Mouse (Mus musculus): Measurements from ENCODE around the gene Ccdc93. TPM values are rescaled to one million over a fixed set of nuclear protein-coding genes. Genes with fewer than 3 reads are reported as not detected.
A peak's percentile ranks its signal among the peaks of the same experiment; 100 is the strongest.

Gene Ccdc93
- polyA plus RNA-seq, 1 experiment = 10.2 TPM

DNA sequence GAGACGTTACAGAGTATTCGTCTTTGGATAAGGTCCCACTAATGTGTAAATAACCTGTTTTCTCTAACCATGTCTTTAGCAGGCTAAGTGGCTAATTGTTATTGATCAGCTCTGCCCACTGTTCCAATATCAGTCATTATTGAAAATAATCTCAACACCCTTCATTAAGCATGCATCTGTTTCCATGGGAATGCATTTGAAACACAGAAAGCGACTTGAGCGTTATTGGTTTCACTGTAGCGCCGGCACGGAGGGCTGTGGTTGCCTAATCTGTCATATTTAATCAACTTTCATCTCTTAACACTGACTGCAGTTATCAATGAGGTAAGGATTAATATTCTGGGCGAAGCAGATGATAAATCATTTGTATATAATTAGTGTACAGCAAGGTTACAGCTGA, 40.0 kb upstream of the Ccdc93 start:
- TF ChIP-seq CTCF (conservative IDR thresholded peaks at IDR 0.05; ENCODE audit: insufficient read depth, insufficient read length, low read depth, low read length) (no peak), POLR2A (IDR thresholded peaks at IDR 0.05; ENCODE audit: low read depth, low read length) (no peak)
- no peaks in the 10 kb centered on the region for H3K36me3 ChIP-seq (ENCODE audit: control insufficient read depth, insufficient read depth, low read length)
- DNase-seq = no peak
- no peak overlapping the region for H3K27ac ChIP-seq (ENCODE audit: insufficient read depth, low read depth, low read length)
- 74% methylated on average over 8 of the region's 8 CpGs for WGBS
- H3K27me3 ChIP-seq (replicated peaks; ENCODE audit: control insufficient read depth, insufficient read depth, low read length) = peaks cover 1% of the 10 kb centered on the region; the same call in 1 of the 2 replicates
- H3K4me3 ChIP-seq (ENCODE audit: insufficient read depth, low read depth, low read length) = no peak overlapping the region
- H3K4me1 ChIP-seq (ENCODE audit: control insufficient read depth, insufficient read depth, low read length) = no peaks in the 10 kb centered on the region

DNA sequence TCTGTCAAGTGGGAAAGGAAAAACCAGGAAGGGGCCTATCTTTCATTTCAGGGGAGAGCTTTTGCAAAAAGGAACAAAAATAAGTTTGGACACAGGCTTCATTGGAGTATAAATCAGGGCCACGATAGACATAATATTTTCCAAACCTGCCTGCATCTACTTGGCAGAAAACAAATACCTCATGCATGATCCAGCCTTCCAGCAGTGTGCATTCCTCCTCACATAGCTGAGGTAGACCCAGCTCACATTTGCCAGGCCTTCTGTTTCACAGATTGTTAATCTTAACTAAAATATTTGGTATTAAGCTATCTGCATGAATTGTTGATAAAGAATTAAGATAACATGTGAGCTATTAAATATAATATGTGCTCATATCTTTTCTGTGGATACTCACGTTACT, 37.7 kb upstream of the Ccdc93 start:
- Histone ChIP-seq H3K27me3 (replicated peaks; ENCODE audit: control insufficient read depth, insufficient read depth, low read length) (no peaks in the 10 kb centered on the region), H3K36me3 (ENCODE audit: control insufficient read depth, insufficient read depth, low read length) (no peaks in the 10 kb centered on the region), H3K27ac (ENCODE audit: insufficient read depth, low read depth, low read length) (no peak overlapping the region), H3K4me3 (ENCODE audit: insufficient read depth, low read depth, low read length) (no peak overlapping the region), H3K4me1 (ENCODE audit: control insufficient read depth, insufficient read depth, low read length) (no peaks in the 10 kb centered on the region)
- TF ChIP-seq POLR2A (IDR thresholded peaks at IDR 0.05; ENCODE audit: low read depth, low read length) = no peak
- no peak for TF ChIP-seq CTCF (conservative IDR thresholded peaks at IDR 0.05; ENCODE audit: insufficient read depth, insufficient read length, low read depth, low read length)
- 63% methylated on average over 2 of the region's 2 CpGs for WGBS
- DNase-seq = no peak

DNA sequence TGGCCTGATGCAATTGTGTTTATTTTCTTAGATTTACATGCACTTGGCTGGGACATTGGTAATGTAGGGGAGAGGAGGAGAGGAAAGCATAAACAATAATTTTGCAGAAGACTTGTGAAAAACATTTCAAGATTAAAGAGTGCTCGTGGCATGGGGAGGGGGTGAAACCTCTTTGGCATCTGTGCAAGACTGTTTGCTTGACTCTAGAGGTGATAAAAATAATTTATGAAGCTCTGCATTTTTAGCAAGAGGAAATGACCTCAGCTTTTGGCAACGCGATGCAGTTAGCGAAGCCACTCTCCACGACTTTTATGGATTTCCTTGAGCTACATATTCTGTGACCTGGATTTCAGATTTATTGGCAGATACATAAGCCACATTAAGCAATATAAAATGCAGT, 36.1 kb upstream of the Ccdc93 start:
- DNase-seq = peak; percentile 46
- TF ChIP-seq POLR2A (IDR thresholded peaks at IDR 0.05; ENCODE audit: low read depth, low read length) (no peak), CTCF (conservative IDR thresholded peaks at IDR 0.05; ENCODE audit: insufficient read depth, insufficient read length, low read depth, low read length) (no peak)
- Histone ChIP-seq H3K36me3 (ENCODE audit: control insufficient read depth, insufficient read depth, low read length) (no peaks in the 10 kb centered on the region), H3K4me3 (ENCODE audit: insufficient read depth, low read depth, low read length) (no peak overlapping the region), H3K4me1 (ENCODE audit: control insufficient read depth, insufficient read depth, low read length) (no peaks in the 10 kb centered on the region), H3K27me3 (replicated peaks; ENCODE audit: control insufficient read depth, insufficient read depth, low read length) (no peaks in the 10 kb centered on the region), H3K27ac (ENCODE audit: insufficient read depth, low read depth, low read length) (no peak overlapping the region)
- WGBS = 18% methylated on average over 5 of the region's 5 CpGs

DNA sequence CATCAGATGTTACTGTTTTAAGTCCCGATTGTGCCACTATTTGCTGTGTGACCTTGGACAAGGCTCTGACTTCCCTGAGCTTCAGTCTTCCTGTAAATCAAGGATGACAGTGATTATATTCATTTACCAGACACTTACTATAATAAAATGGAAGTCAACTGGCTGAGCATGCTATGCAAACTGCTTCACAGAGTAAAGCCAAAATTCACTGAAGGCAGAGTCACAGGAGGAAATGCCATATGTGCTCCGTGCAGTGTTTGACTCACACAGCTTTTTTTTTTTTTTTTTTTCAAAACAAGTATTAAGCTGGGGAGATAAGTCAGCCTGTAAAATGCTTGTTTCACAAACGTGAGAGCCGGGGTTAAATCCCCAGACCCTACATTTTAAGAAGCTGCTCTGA, 34.3 kb upstream of the Ccdc93 start:
- Histone ChIP-seq H3K4me3 (ENCODE audit: insufficient read depth, low read depth, low read length) (no peak overlapping the region), H3K27me3 (replicated peaks; ENCODE audit: control insufficient read depth, insufficient read depth, low read length) (no peaks in the 10 kb centered on the region), H3K4me1 (ENCODE audit: control insufficient read depth, insufficient read depth, low read length) (no peaks in the 10 kb centered on the region), H3K27ac (ENCODE audit: insufficient read depth, low read depth, low read length) (no peak overlapping the region), H3K36me3 (ENCODE audit: control insufficient read depth, insufficient read depth, low read length) (no peaks in the 10 kb centered on the region)
- WGBS = 77% methylated on average over 4 of the region's 4 CpGs
- no peak for DNase-seq
- TF ChIP-seq CTCF (conservative IDR thresholded peaks at IDR 0.05; ENCODE audit: insufficient read depth, insufficient read length, low read depth, low read length) (no peak), POLR2A (IDR thresholded peaks at IDR 0.05; ENCODE audit: low read depth, low read length) (no peak)

DNA sequence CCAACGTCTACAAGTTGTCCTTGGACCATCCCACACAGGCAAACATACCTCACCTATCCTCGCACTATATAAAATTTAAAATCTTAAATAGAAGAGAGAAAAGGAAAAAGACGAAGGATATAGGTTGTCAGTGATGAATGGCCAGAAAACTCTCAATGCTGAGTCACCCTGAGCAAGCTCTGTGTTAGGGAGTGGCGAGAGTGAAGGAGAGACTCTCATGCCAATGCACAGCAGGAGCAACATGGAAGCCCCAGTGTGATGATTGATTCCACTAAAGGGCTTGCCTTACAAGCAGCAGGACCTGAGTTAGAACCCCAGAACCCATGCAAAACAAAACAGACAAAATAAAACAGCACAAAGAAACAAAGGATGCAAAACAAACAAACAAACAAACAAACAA, 32.6 kb upstream of the Ccdc93 start:
- Histone ChIP-seq H3K4me3 (ENCODE audit: insufficient read depth, low read depth, low read length) (no peak overlapping the region), H3K27ac (ENCODE audit: insufficient read depth, low read depth, low read length) (no peak overlapping the region), H3K36me3 (ENCODE audit: control insufficient read depth, insufficient read depth, low read length) (no peaks in the 10 kb centered on the region), H3K27me3 (replicated peaks; ENCODE audit: control insufficient read depth, insufficient read depth, low read length) (no peaks in the 10 kb centered on the region), H3K4me1 (ENCODE audit: control insufficient read depth, insufficient read depth, low read length) (no peaks in the 10 kb centered on the region)
- DNase-seq = no peak
- no peak for TF ChIP-seq POLR2A (IDR thresholded peaks at IDR 0.05; ENCODE audit: low read depth, low read length)
- TF ChIP-seq CTCF (conservative IDR thresholded peaks at IDR 0.05; ENCODE audit: insufficient read depth, insufficient read length, low read depth, low read length) = no peak
- WGBS = 85% methylated on average over 4 of the region's 4 CpGs

DNA sequence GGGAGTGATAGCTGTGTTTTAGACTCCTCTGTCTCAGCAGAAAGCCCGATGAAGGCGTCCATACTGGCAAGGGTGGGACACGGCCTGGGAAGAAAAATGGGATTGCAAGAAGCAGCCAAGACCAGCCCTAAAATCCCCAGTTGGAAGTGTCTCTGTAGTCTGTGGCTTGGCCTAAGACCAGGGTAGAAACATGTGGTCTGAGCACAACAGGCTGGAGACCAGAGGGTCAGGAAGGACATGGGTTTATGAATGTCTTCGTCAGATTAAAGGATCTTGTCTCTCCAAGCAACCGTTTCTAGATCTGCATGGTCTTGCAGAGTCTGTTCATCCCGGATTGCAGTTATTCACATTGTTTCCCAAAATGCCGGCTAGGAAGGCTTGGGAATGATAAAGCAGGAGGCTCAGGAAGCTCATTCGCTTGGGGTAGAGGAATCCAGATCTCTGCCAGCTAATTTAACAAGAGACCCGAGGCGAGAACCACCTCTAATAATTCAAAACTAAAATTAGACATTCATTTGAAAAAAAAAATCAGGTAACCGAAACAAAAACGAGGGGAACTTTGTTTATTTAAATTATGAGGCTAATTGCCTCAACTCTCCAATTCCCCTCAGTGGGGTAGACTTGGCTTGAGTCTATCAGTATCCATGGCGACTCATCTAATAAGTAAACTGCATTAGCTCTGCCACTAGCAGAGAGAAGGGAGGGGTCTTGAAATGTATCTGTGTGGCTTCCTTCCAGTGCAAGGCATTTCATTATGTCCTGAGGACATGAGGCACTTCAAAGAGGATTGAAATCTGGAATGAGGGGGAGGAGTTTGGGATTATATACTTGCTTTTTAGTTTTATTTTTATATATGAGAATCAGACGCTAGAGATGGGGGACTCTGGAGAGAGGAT, 31.6 kb upstream of the Ccdc93 start:
- Histone ChIP-seq H3K27ac (ENCODE audit: insufficient read depth, low read depth, low read length) (no peak overlapping the region), H3K4me1 (ENCODE audit: control insufficient read depth, insufficient read depth, low read length) (no peaks in the 10 kb centered on the region), H3K36me3 (ENCODE audit: control insufficient read depth, insufficient read depth, low read length) (no peaks in the 10 kb centered on the region), H3K27me3 (replicated peaks; ENCODE audit: control insufficient read depth, insufficient read depth, low read length) (no peaks in the 10 kb centered on the region), H3K4me3 (ENCODE audit: insufficient read depth, low read depth, low read length) (no peak overlapping the region)
- TF ChIP-seq POLR2A (IDR thresholded peaks at IDR 0.05; ENCODE audit: low read depth, low read length) (no peak), CTCF (conservative IDR thresholded peaks at IDR 0.05; ENCODE audit: insufficient read depth, insufficient read length, low read depth, low read length) (no peak)
- 54% methylated on average over 14 of the region's 14 CpGs for WGBS
- DNase-seq = peak; percentile 42

DNA sequence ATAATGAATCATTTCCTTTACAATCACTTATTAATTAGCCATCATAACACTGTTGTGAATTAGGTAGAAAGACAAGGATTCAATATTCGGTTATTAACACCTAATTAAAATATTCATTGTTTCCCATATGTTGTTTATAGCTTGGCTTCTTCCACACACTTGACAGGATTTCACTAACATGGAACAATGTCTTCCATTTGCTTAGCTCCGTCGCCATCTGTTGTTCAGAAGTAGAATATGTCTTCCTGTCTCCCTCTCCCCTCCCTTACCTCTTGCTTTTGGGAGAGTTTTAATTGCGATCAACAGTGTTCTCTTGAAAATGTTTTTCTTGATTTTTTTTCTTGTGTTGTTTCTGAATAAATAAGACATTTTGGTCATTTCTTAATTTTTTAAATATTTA, 30.6 kb upstream of the Ccdc93 start:
- 7% methylated on average over 4 of the region's 4 CpGs for WGBS
- TF ChIP-seq CTCF (conservative IDR thresholded peaks at IDR 0.05; ENCODE audit: insufficient read depth, insufficient read length, low read depth, low read length) (peak; percentile 46), POLR2A (IDR thresholded peaks at IDR 0.05; ENCODE audit: low read depth, low read length) (peak; percentile 7)
- no peaks in the 10 kb centered on the region for H3K4me1 ChIP-seq (ENCODE audit: control insufficient read depth, insufficient read depth, low read length)
- H3K36me3 ChIP-seq (ENCODE audit: control insufficient read depth, insufficient read depth, low read length) = no peaks in the 10 kb centered on the region
- DNase-seq = peak; percentile 31
- no peaks in the 10 kb centered on the region for H3K27me3 ChIP-seq (replicated peaks; ENCODE audit: control insufficient read depth, insufficient read depth, low read length)
- no peak overlapping the region for H3K4me3 ChIP-seq (ENCODE audit: insufficient read depth, low read depth, low read length)
- no peak overlapping the region for H3K27ac ChIP-seq (ENCODE audit: insufficient read depth, low read depth, low read length)

All from kidney, adult 2 months (tissue).